Mouse (Mus musculus) midbrain, embryonic 13.5 days (tissue): ENCODE measurements around the gene Gm11568. TPM values are rescaled to one million over a fixed set of nuclear protein-coding genes. Genes with fewer than 3 reads are reported as not detected.

Experiments used
- polyA plus RNA-seq: library from polyadenylated mRNA; unstranded; fragments of >200 nt; fragmentation: Nextera tagmentation; extraction: Ambion mirVana; gene quantifications from 2 replicates; pipeline ENCODE4 v1.2.1, GENCODE M21; 2015

Gm11568 gene
- polyA plus RNA-seq, 1 experiment from 2014 or later = not detected

Other genes starting within 250 kb of the Gm11568 start
- not detected in 2 replicates for gene Gm11937, start 247.7 kb upstream of the Gm11568 start, polyA plus RNA-seq
- gene Krtap2-4, start 243.1 kb upstream of the Gm11568 start, polyA plus RNA-seq = not detected in 2 replicates
- not detected in 2 replicates for gene Gm11562, start 237.5 kb upstream of the Gm11568 start, polyA plus RNA-seq
- gene Krtap4-1, start 229.7 kb upstream of the Gm11568 start, polyA plus RNA-seq = not detected in 2 replicates
- not detected in 2 replicates for gene Krtap4-2, start 222.8 kb upstream of the Gm11568 start, polyA plus RNA-seq
- gene Krtap4-7, start 213.8 kb upstream of the Gm11568 start, polyA plus RNA-seq = not detected in 2 replicates
- gene Gm11555, start 207.7 kb upstream of the Gm11568 start, polyA plus RNA-seq = not detected in 2 replicates
- gene Gm11563, start 199.0 kb upstream of the Gm11568 start, polyA plus RNA-seq = not detected in 2 replicates
- not detected in 2 replicates for gene Krtap4-6, start 192.0 kb upstream of the Gm11568 start, polyA plus RNA-seq
- not detected in 2 replicates for gene Gm14190, start 167.2 kb upstream of the Gm11568 start, polyA plus RNA-seq
- gene Gm14180, start 123.6 kb upstream of the Gm11568 start, polyA plus RNA-seq = not detected in 2 replicates
- not detected in 2 replicates for gene Gm11595, start 85.0 kb upstream of the Gm11568 start, polyA plus RNA-seq
- gene Krtap4-8, start 77.2 kb upstream of the Gm11568 start, polyA plus RNA-seq = not detected in 2 replicates
- not detected in 2 replicates for gene Krtap4-9, start 72.7 kb upstream of the Gm11568 start, polyA plus RNA-seq
- gene Gm11596, start 64.5 kb upstream of the Gm11568 start, polyA plus RNA-seq = not detected in 2 replicates
- gene Gm11569, start 59.0 kb upstream of the Gm11568 start, polyA plus RNA-seq = not detected in 2 replicates
- gene Gm11554, start 53.5 kb upstream of the Gm11568 start, polyA plus RNA-seq = not detected in 2 replicates
- not detected in 2 replicates for gene Krtap4-13, start 48.0 kb upstream of the Gm11568 start, polyA plus RNA-seq
- gene Gm11564, start 42.3 kb upstream of the Gm11568 start, polyA plus RNA-seq = not detected in 2 replicates
- not detected in 2 replicates for gene 2300003K06Rik, start 19.9 kb upstream of the Gm11568 start, polyA plus RNA-seq
- gene Krtap4-16, start 6.3 kb upstream of the Gm11568 start, polyA plus RNA-seq = not detected in 2 replicates
- not detected in 2 replicates for gene Gm11559, start 6.6 kb downstream of the Gm11568 start, polyA plus RNA-seq
- gene Krtap9-1, start 15.5 kb downstream of the Gm11568 start, polyA plus RNA-seq = not detected in 2 replicates
- not detected in 2 replicates for gene Gm11567, start 21.3 kb downstream of the Gm11568 start, polyA plus RNA-seq
- not detected in 2 replicates for gene Krtap31-1, start 50.0 kb downstream of the Gm11568 start, polyA plus RNA-seq
- not detected in 2 replicates for gene Gm11565, start 56.8 kb downstream of the Gm11568 start, polyA plus RNA-seq
- not detected in 2 replicates for gene Krtap31-2, start 78.4 kb downstream of the Gm11568 start, polyA plus RNA-seq
- gene Krtap9-5, start 90.6 kb downstream of the Gm11568 start, polyA plus RNA-seq = not detected in 2 replicates
- gene Krtap29-1, start 121.1 kb downstream of the Gm11568 start, polyA plus RNA-seq = not detected in 2 replicates
- not detected in 2 replicates for gene Krtap16-1, start 128.7 kb downstream of the Gm11568 start, polyA plus RNA-seq
- 0.28 and 0.37 TPM in 2 replicates for gene Krtap17-1, start 136.1 kb downstream of the Gm11568 start, polyA plus RNA-seq
- not detected in 2 replicates for gene Krt33a, start 158.3 kb downstream of the Gm11568 start, polyA plus RNA-seq
- not detected in 2 replicates for gene Krt33b, start 172.0 kb downstream of the Gm11568 start, polyA plus RNA-seq
- not detected in 2 replicates for gene Krt34, start 183.6 kb downstream of the Gm11568 start, polyA plus RNA-seq
- not detected in 2 replicates for gene Krt31, start 192.6 kb downstream of the Gm11568 start, polyA plus RNA-seq
- not detected in 2 replicates for gene Krt32, start 230.3 kb downstream of the Gm11568 start, polyA plus RNA-seq
- gene Krt35, start 238.3 kb downstream of the Gm11568 start, polyA plus RNA-seq = not detected in 2 replicates
- not detected in 2 replicates for gene Krt36, start 247.7 kb downstream of the Gm11568 start, polyA plus RNA-seq